Mouse (Mus musculus) liver, postnatal 0 days (tissue): ENCODE measurements around the gene Ralgps1. TPM values are rescaled to one million over a fixed set of nuclear protein-coding genes. Genes with fewer than 3 reads are reported as not detected.

ENCODE experiments used
- ATAC-seq: fragments of 200-750 bp; cut with Nextera tagmentation; 2 replicates; pipeline ENCODE4 v1.8.0; 2017; ENCODE audit warnings: mild to moderate bottlenecking, moderate library complexity
- DNase-seq: peaks from one replicate; pipeline ENCODE4 v3.0.0-alpha.2; 2016
- H3K27ac ChIP-seq: fragments of 300-500 bp; sonication (generic); 2 replicates; pipeline ENCODE4 v1.5.1; 2014; ENCODE audit warnings: antibody characterized with exemption, moderate library complexity, mild to moderate bottlenecking, low read depth
- H3K27me3 ChIP-seq: fragments of 300-500 bp; sonication (generic); 2 replicates; pipeline ENCODE4 v1.6.1; 2014; ENCODE audit warnings: low read length, control low read depth, mixed read lengths; ENCODE audit not compliant: insufficient read depth
- H3K36me3 ChIP-seq: fragments of 300-500 bp; sonication (generic); replicated peaks from 2 replicates; pipeline ENCODE4 v1.6.1; 2014; ENCODE audit warnings: mild to moderate bottlenecking, control low read depth, low read length, moderate library complexity, mixed read lengths; ENCODE audit not compliant: insufficient read depth
- H3K4me1 ChIP-seq: fragments of 300-500 bp; sonication (generic); 2 replicates; pipeline ENCODE4 v1.6.1; 2014; ENCODE audit warnings: antibody characterized with exemption, mild to moderate bottlenecking, control low read depth; ENCODE audit not compliant: insufficient read depth
- H3K4me2 ChIP-seq: fragments of 300-500 bp; sonication (generic); 2 replicates; pipeline ENCODE4 v1.6.1; 2014; ENCODE audit warnings: low read depth, mild to moderate bottlenecking, low read length, moderate library complexity, mixed read lengths
- H3K4me3 ChIP-seq: fragments of 300-500 bp; sonication (generic); 2 replicates; pipeline ENCODE4 v1.5.1; 2014; ENCODE audit warnings: low read depth, low read length
- H3K9ac ChIP-seq: fragments of 300-500 bp; sonication (generic); replicated peaks from 2 replicates; pipeline ENCODE4 v1.6.1; 2014; ENCODE audit warnings: mild to moderate bottlenecking, moderate library complexity
- H3K9me3 ChIP-seq: fragments of 300-500 bp; sonication (generic); 2 replicates; pipeline ENCODE4 v1.6.1; 2016; ENCODE audit warnings: mild to moderate bottlenecking, control low read depth, low read length, mixed read lengths
- CTCF ChIP-seq: sonication (generic); IDR thresholded peaks from 2 replicates; pipeline ENCODE4 v1.5.1; 2016; ENCODE audit warnings: antibody characterized with exemption, low read depth
- EP300 ChIP-seq: IDR thresholded peaks from 2 replicates; pipeline ENCODE4 v1.6.1; 2016; ENCODE audit warnings: antibody characterized with exemption, low read depth, mild to moderate bottlenecking
- WGBS: fragments of 180-500 bp; shearing (Covaris S2); extraction: QIAGEN DNeasy Blood & Tissue Kit; methylation state at CpG from one replicate; pipeline ENCODE4 v1.1.7; 2014; ENCODE audit not compliant: insufficient replicate concordance; 5-methylcytosine and 5-hydroxymethylcytosine counted together
- polyA plus RNA-seq: library from polyadenylated mRNA; unstranded; fragments of >200 nt; fragmentation: Nextera tagmentation; extraction: Ambion mirVana; gene quantifications from 2 replicates; pipeline ENCODE4 v1.2.1, GENCODE M21; 2015

Gene Ralgps1
- polyA plus RNA-seq, 1 experiment from 2014 or later = 0.83 TPM

- whole genome bisulfite sequencing = 85% methylated on average over 6 of the region's 6 CpGs
Observed at GRCm38 (mm10) chr2:33355558-33355957, 15.7 kb downstream of the Ralgps1 start.

GRCm38 (mm10) chr2:33353432-33353831 is 17.9 kb downstream of the Ralgps1 start:
- Histone ChIP-seq H3K27ac (peak overlapping the region; percentile 85), H3K4me3 (0 out of 2 replicates have a peak overlapping the region, but pooled peaks have one; percentile 2), H3K4me1 (peaks cover 5% of the 10 kb centered on the region), H3K9ac (no peak overlapping the region), H3K9me3 (no peaks in the 10 kb centered on the region), H3K4me2 (peak overlapping the region; percentile 1; the same call in 1 of the 2 replicates), H3K27me3 (no peaks in the 10 kb centered on the region), H3K36me3 (no peaks in the 10 kb centered on the region)
- TF ChIP-seq CTCF = no peak
- TF ChIP-seq EP300 = no peak
- 22% methylated on average over 5 of the region's 5 CpGs for WGBS
- DNase-seq (peak; percentile 43), ATAC-seq (peak; percentile 68; the same call in 1 of the 2 replicates)

More at GRCm38 (mm10) chr2:33355558-33355957, 15.7 kb downstream of the Ralgps1 start:
- H3K9ac ChIP-seq = no peak overlapping the region
- no peak overlapping the region for H3K4me2 ChIP-seq
- peaks cover 6% of the 10 kb centered on the region for H3K4me1 ChIP-seq
- no peak overlapping the region for H3K4me3 ChIP-seq
- no peak overlapping the region for H3K27ac ChIP-seq
- ATAC-seq = no peak
- no peaks in the 10 kb centered on the region for H3K36me3 ChIP-seq
- no peaks in the 10 kb centered on the region for H3K27me3 ChIP-seq
- no peak for TF ChIP-seq EP300
- no peak for TF ChIP-seq CTCF
- no peak for DNase-seq
- H3K9me3 ChIP-seq = no peaks in the 10 kb centered on the region

- Histone ChIP-seq H3K4me1 (peaks cover 5% of the 10 kb centered on the region), H3K4me3 (no peak overlapping the region), H3K27ac (no peak overlapping the region), H3K36me3 (no peaks in the 10 kb centered on the region), H3K9me3 (no peaks in the 10 kb centered on the region), H3K27me3 (no peaks in the 10 kb centered on the region), H3K4me2 (no peak overlapping the region), H3K9ac (no peak overlapping the region)
- 75% methylated on average over 3 of the region's 3 CpGs for WGBS
- TF ChIP-seq EP300 (no peak), CTCF (no peak)
- no peak for ATAC-seq
- DNase-seq = no peak
Observed at GRCm38 (mm10) chr2:33351449-33351848, 19.8 kb downstream of the Ralgps1 start.

- no peaks in the 10 kb centered on the region for H3K36me3 ChIP-seq
- no peak overlapping the region for H3K27ac ChIP-seq
- no peaks in the 10 kb centered on the region for H3K9me3 ChIP-seq
- WGBS = 83% methylated on average over 6 of the region's 6 CpGs
- DNase-seq (no peak), ATAC-seq (no peak)
- H3K4me1 ChIP-seq = peaks cover 5% of the 10 kb centered on the region
- no peaks in the 10 kb centered on the region for H3K27me3 ChIP-seq
- H3K9ac ChIP-seq = no peak overlapping the region
- no peak overlapping the region for H3K4me2 ChIP-seq
- H3K4me3 ChIP-seq = no peak overlapping the region
- no peak for TF ChIP-seq CTCF
- no peak for TF ChIP-seq EP300
Observed at GRCm38 (mm10) chr2:33350921-33351320, 20.4 kb downstream of the Ralgps1 start.

GRCm38 (mm10) chr2:33349581-33349980 is 21.7 kb downstream of the Ralgps1 start:
- Histone ChIP-seq H3K4me2 (no peak overlapping the region), H3K9me3 (no peaks in the 10 kb centered on the region), H3K27me3 (no peaks in the 10 kb centered on the region), H3K4me3 (no peak overlapping the region), H3K9ac (no peak overlapping the region), H3K36me3 (no peaks in the 10 kb centered on the region), H3K4me1 (peaks cover 5% of the 10 kb centered on the region), H3K27ac (no peak overlapping the region)
- 35% methylated on average over 2 of the region's 2 CpGs for WGBS
- TF ChIP-seq CTCF = no peak
- no peak for TF ChIP-seq EP300
- no peak for DNase-seq
- no peak for ATAC-seq

- H3K27ac ChIP-seq = no peak overlapping the region
- H3K9me3 ChIP-seq = no peaks in the 10 kb centered on the region
- no peak overlapping the region for H3K4me3 ChIP-seq
- peak; percentile 78 for DNase-seq
- 0 out of 2 replicates have a peak, but pooled peaks have one; percentile 49 for ATAC-seq
- WGBS = 24% methylated on average over 2 of the region's 2 CpGs
- H3K4me1 ChIP-seq = peaks cover 3% of the 10 kb centered on the region
- TF ChIP-seq CTCF (peak; percentile 87), EP300 (no peak)
- no peaks in the 10 kb centered on the region for H3K27me3 ChIP-seq
- no peak overlapping the region for H3K4me2 ChIP-seq
- H3K36me3 ChIP-seq = no peaks in the 10 kb centered on the region
- no peak overlapping the region for H3K9ac ChIP-seq
Observed at GRCm38 (mm10) chr2:33349081-33349480, 22.2 kb downstream of the Ralgps1 start.

GRCm38 (mm10) chr2:33348260-33348659 is 23.0 kb downstream of the Ralgps1 start:
- Histone ChIP-seq H3K4me1 (no peaks in the 10 kb centered on the region; the same call in 1 of the 2 replicates), H3K9me3 (no peaks in the 10 kb centered on the region), H3K9ac (no peak overlapping the region), H3K4me2 (no peak overlapping the region), H3K4me3 (no peak overlapping the region), H3K27ac (no peak overlapping the region), H3K36me3 (no peaks in the 10 kb centered on the region), H3K27me3 (no peaks in the 10 kb centered on the region)
- no peak for ATAC-seq
- no peak for TF ChIP-seq EP300
- no peak for TF ChIP-seq CTCF
- 68% methylated on average over 3 of the region's 3 CpGs for WGBS
- DNase-seq = no peak
